Mouse (Mus musculus) kidney, adult 11 months (tissue): Measurements from ENCODE around the gene Bckdhb.
"Not testable (repeated sequence)": the region's sequence is repeated elsewhere in the genome, so short reads cannot be mapped to it uniquely, and the experiment has no call there.

Experiments used
- DNase-seq: peaks from one replicate; pipeline ENCODE4 v3.0.0; 2022

Bckdhb gene

DNA sequence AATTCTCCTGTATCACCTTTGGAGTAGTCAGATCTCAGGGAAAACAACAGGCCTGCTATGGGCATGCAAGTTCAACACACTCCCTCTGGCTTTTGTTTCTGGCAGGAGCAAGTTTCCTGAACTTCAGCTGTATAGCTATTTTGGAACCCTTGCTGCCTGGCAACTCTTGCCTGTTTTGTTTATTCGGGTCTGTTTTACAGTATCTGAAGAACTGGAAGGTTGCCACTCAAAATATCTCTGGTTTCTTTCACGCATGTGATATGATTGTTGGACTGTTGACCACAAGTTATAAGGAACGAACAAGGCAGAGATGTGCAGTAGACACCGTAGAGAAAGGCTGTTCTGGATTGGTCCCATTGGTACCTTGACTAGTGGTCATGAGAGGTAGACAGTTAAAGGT lies 39.4 kb downstream of the Bckdhb start:
- no peak for DNase-seq

- DNase-seq: no peak
Observed at GRCm38 (mm10) chr9:83967439-83968050, 42.6 kb downstream of the Bckdhb start.

GRCm38 (mm10) chr9:83969326-83969725 lies 44.4 kb downstream of the Bckdhb start:
- no peak for DNase-seq

- DNase-seq: no peak
Observed at GRCm38 (mm10) chr9:83973467-83973866, 48.5 kb downstream of the Bckdhb start.

- no peak for DNase-seq
Observed at GRCm38 (mm10) chr9:83975811-83976210, 50.9 kb downstream of the Bckdhb start.

- no peak for DNase-seq
Observed at GRCm38 (mm10) chr9:83981234-83981633, 56.3 kb downstream of the Bckdhb start.

DNA sequence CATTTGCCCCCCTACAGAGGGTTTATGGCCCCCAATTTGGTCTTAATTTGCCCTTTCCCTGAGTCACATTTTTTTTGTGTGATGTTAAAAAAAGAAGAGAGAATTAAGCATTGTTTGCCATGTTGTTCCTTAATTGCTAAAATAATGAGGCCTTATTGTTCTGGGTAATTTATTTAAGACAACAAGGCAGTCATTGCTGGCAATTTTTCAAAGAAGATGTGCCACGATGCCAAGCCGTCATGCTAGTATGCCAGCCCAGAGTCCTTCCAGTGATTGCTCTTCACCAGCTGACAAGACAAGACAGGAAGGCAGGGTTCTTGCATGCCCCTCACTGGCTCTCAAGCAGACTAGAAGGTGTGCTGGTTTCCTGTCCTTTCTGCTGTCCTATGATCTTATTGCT lies 84.0 kb downstream of the Bckdhb start:
- DNase-seq: no peak

- DNase-seq: peak; percentile 36
Observed at GRCm38 (mm10) chr9:84011146-84011545, 86.2 kb downstream of the Bckdhb start.

DNA sequence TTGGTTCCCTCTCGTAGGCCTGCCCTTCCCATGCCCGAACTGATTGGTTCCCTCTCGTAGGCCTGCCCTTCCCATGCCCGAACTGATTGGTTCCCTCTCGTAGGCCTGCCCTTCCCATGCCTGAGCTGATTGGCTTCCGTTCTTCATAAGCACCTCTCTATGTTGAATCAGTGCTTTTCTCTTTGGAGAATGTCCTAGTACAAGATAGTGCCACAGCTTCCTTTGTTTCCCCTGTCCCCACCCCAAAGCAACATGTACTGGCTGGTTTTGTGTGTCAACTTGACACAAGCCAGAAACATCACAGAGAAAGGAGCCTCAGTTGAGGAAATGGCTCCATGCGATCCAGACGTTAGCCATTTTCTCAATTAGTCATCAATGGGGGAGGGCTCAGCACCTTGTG lies 93.2 kb downstream of the Bckdhb start:
- not testable (repeated sequence) for DNase-seq

DNA sequence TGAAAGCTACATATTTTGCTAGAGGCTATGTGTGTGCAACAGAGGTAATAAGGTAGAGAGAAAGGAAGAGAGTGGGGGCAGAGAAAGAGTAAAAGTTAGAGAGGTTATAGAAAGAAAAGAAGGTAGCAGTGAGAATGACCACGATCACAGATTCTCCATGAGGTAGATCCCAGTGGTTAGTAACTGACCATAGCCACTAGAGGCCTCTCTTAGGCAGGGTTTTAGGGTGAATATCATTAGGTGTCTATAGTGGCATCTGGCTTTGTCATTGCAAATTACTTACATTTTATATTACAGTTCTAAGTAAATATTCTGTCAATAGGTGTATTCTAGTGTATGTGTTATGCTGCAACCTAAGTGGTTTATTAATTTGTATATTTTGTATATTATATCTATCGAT lies 94.7 kb downstream of the Bckdhb start:
- no peak for DNase-seq

GRCm38 (mm10) chr9:84021189-84021588 lies 96.2 kb downstream of the Bckdhb start:
- DNase-seq: no peak

- no peak for DNase-seq
Observed at GRCm38 (mm10) chr9:84028120-84028519, 103.2 kb downstream of the Bckdhb start.

DNA sequence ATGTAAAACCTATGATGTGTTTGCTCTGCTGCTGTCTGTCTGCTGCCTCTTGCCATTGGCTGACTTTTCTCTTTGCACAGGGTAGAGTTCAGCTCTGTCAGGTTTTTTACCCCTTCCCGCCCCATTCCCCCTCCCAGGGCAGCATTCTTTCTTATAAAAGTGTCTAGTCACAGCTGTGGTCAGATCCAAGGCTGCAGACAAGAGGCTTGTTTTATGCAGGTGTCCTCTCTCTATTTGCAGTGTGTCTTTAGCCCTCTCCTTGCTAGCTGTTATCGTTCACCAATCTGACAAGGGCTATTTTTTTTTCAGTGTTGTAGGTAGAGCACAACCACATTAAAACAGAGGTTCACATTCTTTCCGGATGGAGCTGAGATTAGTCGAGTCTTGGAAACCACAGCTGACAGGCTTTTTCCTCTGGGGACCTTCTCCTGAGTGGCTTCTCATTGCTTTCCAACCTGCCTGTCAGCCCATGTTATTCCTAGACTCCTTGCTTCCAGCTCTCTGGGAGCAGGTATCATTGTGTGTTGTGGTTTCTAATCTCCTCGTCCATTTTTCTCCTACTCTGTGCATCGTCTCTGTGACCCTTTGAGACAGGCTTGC lies 105.8 kb downstream of the Bckdhb start:
- no peak for DNase-seq

DNA sequence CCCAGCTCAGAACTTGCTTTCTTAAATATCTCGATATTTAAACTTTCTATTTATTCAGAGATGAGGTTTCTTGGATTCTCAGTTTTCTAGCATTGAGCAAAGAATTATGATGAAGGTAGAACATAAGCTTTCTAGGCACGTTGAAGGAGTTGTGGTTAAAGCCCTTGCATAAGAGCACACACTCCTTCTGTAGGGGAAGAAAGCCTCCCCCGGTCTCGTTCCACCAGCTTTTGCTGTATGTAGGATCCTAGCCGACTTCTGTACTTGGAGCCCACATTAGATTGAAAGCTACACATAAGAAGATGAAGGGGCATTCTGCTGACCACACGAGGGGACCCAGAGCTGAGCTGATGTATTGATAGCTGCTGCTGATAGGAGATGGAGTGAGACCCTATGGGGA lies 106.5 kb downstream of the Bckdhb start:
- no peak for DNase-seq

DNA sequence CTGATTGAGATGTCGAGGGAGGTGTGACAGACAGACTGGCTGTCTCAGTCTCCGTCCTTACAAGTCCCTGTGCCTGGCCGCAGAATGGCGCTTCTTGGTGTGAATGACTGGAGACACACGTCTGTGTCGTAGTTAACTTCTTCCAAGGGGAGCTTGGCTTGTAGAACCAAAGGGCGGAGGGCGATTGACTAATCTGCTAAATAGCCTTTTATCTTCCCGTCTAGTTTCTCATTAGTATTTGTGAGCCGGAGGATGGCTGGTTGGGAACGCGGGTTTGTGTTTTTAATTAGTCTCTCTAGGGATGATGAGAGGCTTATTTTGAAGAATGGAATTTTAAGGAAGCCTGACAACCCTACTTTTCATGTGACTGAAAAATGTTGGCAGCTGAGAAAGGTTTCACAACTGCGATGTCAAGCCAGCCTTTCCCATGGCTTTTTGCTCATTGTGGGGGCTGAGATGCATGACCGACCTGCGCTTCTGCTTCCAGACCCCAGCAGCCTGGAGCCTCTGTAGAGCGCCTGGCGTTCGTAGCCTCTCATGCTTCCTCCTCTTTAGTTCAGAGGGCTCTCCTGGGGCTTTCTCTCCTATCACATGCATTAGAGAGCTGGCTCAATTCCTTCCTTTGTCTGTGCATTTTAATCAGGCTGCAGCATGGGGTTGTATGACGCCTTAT lies 107.9 kb downstream of the Bckdhb start:
- DNase-seq: no peak

DNA sequence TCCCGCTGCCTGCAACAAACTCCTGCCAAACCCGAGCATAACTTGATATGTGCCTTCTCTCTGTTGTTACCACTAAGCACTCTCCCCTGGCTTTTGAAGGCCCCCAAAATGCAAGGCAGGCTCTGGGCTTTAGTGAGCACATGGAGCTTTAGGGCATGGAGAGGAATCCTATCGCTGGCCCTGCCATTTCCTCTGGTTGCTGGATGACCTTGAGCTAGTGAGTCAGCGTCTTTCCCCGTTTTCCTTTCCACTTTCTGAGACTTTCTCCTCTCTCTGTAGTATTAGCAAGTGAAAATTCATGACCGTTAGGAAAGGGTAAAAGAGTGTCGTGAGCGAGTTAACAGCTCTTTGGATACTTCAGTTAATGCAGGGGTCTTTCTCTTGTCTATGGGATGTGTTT lies 111.1 kb downstream of the Bckdhb start:
- DNase-seq: no peak

DNA sequence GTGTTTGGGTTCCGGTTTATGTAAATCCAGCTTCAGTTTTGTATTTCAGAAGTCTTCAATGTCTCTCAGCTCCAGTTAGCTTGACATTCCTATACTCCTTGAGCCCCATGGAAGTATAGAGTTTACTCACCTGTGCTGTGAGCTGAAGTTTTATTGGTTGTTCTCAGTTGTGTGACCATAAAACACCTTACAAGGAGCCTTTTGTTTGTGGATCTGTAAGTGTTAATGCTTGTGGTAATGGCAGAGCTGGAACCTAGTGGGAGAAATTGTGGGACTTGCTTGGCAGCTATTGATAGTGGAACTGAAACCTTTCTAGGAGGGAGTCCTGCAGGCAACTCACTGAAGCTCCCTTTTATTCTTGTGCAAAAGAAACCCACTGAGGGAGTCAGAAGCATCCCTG lies 112.3 kb downstream of the Bckdhb start:
- DNase-seq: no peak

DNA sequence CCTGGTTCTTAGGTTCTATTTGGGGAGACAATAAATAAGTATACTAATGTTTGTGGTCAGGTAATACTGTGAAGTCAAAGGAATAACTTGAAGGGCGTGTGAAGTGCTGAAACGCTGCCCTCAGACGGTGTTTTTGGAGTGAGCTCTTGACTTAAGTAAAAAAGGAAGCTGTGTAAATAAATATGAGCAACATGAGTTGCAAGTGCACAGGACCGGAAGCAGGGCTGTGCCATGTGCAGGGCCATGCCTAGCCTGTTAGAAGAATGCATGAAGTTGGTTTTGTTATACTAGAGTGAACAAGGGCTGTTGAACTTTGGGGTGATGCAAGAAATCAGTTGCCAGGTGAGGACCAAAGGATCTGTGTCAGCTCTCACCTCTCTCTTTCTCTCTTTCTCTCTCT lies 114.0 kb downstream of the Bckdhb start:
- DNase-seq: no peak

GRCm38 (mm10) chr9:84040376-84040775 lies 115.4 kb downstream of the Bckdhb start:
- DNase-seq: no peak

- DNase-seq: no peak
Observed at GRCm38 (mm10) chr9:84041631-84042277, 116.8 kb downstream of the Bckdhb start.

DNA sequence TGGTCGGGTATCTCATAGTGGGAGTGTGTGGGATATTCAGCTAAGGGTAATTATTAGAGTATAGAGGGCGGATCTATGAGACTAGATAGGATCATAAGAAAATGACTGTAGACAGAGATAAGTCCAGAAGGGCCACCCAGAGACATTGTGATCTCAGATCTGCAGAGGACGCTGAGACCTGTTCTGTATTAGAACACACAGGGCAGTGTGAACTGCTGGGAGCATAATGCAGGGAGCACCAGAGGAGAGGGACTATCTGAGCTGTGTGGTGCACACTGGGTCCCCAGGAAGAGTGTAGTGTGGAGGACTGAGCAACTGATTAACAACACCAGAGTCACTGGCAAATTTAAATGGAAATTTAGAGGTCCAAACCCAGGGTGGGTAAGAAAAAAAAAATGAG lies 117.6 kb downstream of the Bckdhb start:
- DNase-seq: no peak

- DNase-seq: no peak
Observed at GRCm38 (mm10) chr9:84044136-84044535, 119.2 kb downstream of the Bckdhb start.

- no peak for DNase-seq
Observed at GRCm38 (mm10) chr9:84045632-84046031, 120.7 kb downstream of the Bckdhb start.

GRCm38 (mm10) chr9:84046334-84046733 lies 121.4 kb downstream of the Bckdhb start:
- no peak for DNase-seq
